Mouse (Mus musculus) spleen, postnatal 4 days (tissue): ENCODE measurements around the gene B230118H07Rik.
"Not testable (repeated sequence)": the region's sequence is repeated elsewhere in the genome, so short reads cannot be mapped to it uniquely, and the experiment has no call there.

ENCODE experiments used
- DNase-seq, 2 experiments: peaks; one replicate each; pipeline ENCODE4 v3.0.0; 2022; ENCODE audit warnings: low spot score in 2 of 2

B230118H07Rik gene

DNA sequence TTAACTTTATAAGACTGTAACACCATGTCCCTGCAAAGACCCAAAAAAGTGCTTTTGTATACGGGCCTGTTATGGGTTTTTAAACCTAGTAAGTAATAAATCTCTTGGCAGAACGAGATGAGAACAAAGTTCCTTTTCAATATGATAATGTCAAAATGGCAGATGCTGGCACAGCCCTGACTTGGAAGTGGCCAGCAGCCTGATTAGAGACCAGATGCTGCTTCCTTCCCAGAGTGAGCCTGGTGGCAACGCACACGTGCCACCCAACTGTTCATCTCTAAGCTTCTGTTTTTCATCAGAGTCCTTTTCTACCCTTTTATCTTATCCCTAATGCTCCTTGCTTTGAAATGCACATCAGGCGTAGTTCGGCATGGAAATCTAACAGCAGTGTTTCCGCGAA lies 58.0 kb downstream of the B230118H07Rik start:
- DNase-seq = no peak

DNA sequence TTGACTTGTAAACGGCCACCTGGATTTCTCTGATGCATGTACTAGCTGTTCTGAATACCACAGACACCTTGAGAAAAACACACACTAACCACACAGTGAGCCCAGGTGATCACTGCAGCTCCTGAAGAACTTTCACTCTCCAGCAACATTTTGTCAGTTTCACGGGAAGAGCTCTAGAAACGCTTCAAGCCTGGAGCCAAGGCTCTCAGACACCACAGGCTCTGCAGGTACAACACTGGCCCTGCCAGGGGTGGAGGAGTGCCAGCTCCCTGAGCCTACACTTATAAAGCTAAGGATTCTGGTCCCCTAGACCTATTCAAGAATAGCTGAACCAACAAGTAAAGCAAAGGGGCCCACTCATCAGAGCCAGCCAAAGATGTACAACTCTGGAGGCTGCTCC lies 67.9 kb downstream of the B230118H07Rik start:
- DNase-seq = no peak

DNA sequence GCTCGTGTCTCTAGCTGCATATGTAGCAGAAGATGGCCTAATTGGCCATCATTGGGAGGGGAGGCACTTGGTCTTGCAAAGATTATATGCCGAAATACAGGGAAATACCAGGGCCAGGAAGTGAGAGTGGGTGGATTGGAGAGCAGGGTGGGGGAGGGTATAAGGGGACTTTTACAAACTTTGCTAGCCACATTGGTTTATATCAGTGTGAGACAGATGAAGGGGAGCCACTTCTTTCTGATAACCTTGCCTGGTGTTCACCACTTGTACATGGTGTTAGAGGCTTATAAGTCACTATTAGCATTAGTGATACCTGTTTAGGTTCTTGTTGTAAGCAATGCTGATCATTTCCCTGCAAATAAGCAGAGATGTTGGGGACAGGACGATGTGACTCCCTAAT lies 68.4 kb downstream of the B230118H07Rik start:
- peak in 1 of 2 experiments; percentile 17 for DNase-seq

DNA sequence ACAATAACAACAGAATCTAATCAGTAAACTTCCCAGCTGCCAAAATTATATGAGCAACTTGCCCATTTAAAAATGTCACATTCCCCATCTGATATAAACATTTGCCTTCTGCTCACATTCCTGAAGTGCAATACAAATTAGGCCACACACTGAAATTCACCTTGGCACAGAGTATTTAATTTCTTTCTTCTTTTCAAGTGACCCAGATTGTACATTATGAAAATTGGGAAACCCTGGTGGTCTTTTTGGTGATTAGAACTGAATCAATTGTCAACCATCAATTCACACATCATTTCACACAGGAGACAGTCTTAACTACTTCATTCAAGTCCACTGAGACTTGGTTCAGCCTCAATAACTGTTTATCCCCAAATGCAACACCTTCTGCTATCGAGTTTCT lies 68.9 kb downstream of the B230118H07Rik start:
- DNase-seq = no peak

DNA sequence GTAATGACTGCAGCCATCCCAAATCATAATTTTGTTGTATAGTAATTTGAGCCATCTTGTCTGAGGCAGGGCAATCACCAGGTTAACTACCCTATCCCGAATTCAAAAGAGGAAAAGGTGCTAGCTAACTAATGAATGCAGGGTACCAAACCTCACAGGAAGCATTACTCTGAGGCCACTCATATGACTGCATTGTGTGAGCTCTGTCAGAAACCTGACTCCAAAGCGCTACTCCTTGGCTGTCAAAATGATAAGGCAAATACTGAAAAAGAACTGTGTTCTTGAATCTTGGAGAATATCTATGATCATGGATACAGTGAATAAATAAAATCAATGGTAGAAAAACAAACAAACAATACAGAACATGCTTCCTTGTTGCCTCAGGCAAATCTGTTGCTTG lies 69.3 kb downstream of the B230118H07Rik start:
- DNase-seq = peak in 1 of 2 experiments; percentile 21

DNA sequence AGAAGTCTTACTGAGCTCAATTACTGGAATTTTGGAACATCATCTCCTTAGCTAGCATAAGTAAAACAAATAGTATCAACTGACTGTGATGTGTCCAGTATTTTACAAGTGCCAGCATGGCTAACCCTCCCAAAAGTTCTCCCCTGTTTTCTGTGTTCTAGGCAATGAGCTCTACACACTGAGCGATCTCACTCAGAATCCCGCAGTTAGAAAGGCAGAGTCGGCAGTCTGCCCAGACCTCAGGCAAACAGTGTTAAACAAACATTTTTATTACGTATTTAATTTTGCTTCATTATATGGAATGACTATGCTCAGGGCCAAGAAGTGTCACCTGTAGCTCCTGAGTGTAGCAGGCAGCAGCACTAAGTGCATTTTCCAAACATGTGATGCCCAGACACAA lies 72.1 kb downstream of the B230118H07Rik start:
- no peak for DNase-seq

DNA sequence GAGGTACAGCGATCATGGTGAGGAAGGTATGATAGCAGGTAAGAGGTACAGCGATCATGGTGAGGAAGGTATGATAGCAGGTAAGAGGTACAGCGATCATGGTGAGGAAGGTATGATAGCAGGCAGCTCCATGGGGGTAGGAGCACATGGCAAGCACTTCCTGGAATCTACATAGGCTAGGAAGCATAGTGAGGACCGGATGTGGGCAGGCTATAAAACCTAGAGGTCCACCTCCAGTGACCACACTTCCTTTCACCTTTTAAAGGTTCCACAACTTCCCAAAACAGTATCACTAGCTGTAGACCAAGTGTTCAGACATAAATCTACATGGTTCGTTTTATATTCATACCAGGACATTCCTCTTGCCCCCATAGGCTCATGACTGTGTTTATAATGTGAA lies 80.1 kb downstream of the B230118H07Rik start:
- no peak for DNase-seq

DNA sequence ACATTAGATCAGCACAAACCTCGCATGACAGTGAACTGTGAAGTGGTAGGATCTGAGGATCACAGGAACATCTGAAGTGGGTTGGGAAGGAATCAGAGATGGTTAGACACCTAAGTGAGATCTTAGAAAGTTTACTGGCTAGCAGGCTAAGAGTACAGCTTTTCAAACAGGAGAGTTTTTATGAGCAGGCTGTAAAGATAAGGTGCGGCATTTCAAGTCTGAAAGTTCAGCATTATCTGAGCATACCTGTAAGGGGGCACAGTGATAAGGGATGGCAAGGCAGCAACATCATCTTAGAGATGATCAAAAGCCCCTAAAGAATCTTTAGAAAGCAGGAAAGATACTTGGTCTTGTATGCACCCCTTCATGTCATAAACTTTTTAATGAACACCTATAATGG lies 81.8 kb downstream of the B230118H07Rik start:
- no peak for DNase-seq

DNA sequence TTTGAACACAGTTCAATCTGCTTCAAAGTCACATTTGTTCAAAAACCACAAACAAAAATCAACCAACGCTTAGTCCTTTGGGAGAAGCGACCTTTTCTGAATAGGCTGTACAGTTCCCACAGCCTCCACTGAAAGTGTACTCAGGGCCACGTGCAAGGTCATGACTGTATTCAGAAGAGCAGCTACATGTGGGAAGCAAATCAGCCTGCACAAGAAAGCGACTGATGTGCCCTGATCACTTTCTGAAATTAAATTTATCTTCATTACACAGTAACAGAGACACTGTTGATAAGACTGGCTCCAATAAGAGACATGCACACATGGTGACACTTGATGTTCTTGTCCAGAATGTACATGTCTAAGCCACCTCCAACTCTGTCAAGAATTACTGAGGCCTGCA lies 85.6 kb downstream of the B230118H07Rik start:
- DNase-seq = no peak

DNA sequence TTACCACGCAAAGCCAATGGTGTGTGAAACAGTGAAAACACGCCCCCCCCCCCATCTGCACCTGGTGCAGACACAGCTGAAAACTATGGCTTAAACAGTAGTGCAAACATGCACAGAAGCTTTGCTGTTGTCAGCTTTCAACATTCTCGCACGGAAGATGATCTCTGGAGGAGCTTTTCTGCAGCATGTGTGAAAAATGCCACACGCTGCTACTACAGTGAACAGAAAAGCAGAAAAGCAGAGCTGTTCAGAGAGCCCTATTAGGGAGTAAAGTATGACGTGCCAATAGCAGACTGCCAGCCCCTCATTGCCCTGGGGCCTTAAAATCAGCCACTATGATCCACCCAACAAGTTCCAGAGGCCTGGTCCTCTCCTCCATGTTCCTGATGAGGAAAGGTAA lies 86.1 kb downstream of the B230118H07Rik start:
- peak in 1 of 2 experiments; percentile 32 for DNase-seq

DNA sequence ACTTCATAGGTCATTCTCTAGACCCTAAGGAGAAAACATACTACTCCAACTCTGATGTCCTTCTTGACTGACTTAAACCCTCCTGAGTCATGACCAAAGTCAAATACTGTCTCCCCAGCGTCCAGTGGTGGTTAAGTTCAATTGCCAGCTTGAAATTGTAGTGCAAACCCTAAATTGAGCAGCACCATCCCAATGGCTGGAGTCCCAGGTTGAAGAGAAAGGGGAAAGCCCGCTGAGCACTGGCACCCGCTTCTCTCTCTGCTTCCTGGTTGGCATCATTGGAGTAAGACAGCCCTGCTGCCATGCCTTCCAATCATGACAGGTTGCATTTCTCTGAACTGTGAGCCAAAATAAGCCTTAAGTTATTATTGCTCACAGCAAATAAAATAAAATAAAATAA lies 89.9 kb downstream of the B230118H07Rik start:
- no peak for DNase-seq

DNA sequence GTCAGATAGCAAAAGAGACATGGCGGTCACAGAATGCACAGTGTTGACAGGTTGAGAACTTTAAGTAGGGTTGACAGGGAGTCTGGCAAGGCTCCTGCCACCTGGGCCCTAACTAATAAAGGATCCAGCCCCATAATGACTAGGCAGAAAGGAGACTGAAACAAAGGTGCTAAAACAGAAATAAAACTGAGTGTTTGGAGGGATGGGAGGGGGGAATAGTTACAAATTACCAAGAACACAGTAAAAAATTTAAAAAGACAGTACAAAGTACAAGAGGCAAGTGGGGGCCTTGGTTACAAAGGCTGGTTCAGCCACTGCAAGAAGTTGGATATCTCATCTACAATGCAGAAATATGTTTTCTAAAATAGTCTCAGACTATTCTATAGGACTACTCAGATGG lies 93.4 kb downstream of the B230118H07Rik start:
- no peak for DNase-seq

DNA sequence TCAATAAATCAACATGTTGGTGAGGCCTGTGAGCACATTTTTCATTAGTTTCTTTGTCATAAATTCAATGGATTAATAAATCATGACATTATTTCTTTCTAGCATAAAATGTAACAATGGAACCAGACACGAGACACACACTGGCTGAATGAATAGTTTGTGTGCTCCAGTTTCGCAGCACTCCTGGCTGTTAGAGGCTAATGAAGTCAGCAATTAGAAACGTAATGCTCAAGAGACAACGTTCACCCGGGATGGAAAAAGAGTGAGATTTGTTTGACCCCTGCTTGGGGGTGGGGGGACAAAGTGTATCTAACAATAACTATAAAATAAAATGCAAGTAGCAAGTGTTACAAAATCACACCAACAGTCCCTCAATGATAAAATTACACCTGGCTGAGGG lies 95.5 kb downstream of the B230118H07Rik start:
- no peak for DNase-seq

DNA sequence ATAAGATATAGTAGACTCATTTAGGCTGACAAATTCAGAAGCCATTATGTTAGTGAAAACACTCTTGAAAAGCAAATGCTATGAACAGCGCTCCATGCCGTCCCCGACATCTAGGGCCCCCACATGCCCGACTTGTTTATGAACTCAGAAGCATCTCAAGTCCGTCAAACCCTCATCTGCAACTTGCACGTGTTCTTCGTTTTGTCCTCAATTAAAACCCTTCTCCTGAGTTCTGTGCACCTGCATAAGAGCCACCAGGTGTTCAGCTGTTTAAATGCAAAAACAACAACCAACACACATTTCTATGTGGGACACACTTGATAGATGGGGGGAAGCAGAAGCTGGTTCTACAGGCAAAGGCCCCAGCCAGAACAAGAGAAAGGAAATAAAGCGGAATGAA lies 97.0 kb downstream of the B230118H07Rik start:
- DNase-seq = no peak

DNA sequence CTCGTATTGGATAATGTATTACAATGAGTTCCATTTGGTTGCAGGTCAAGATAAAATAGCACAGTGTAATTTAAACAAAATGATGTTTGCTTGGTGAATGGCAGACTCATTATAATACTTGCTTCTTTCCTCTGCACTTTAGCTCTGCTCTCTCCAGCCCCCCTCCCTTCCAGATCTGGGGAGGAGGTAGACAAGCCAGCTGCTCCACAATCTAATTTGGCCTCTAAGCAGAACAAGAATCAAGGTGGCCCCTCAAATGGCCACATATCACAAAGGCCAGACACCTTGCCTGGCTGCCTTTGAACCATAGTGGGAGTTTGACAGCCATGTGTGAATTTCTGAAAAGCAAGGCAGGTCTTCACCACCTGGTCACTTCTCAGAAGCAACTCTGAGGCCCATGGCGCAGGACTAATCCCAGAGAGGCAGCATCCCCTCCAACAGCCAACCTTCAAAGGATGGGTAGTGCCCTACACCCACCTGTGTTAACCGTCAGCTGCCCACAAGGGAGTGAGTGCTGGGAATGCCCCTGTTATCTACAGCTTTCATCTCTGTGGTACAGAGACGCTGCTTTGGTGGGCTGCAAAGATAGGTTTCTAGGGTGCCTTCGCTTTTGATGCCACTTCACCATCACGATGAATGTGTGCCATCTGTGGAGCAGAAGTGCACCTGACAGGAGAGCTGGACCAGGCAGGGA lies 98.2 kb downstream of the B230118H07Rik start:
- no peak for DNase-seq

DNA sequence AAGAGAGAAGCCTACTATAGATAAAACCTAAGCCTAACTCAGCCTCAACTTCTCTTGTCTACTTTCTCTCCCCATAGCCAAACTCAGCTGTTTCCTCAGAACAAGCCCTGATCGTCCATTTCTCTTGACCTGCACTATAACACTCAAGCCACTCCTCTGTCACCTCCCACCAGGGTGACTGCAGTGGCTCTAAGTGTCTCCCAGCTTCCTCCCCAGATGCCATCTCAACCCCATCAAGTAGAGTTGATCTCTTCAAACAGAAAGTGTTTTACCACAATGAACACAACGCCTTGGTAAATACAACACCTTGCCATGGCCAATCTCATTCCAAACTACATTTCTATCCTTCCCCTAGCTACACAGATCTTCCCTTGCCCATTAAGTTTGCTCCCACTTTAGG lies 99.2 kb downstream of the B230118H07Rik start:
- DNase-seq = no peak

DNA sequence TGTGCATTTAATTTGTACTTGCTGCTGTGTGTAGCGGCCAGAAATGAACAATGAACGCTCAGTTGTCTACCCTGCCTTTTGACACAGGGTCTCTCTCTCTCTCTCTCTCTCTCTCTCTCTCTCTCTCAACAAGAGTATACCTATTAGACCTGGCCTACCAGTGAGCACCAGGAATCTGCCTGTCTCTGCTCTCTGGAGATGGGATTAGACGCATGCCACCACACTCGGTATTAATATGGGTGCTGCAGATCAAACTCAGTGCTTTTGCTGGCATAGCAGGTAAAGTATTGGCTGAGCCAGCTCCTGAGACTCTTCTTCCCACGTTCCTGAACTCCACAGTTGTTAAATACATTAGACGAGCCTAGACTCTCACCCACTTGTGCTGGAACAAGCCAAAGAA lies 100.5 kb downstream of the B230118H07Rik start:
- no peak for DNase-seq

DNA sequence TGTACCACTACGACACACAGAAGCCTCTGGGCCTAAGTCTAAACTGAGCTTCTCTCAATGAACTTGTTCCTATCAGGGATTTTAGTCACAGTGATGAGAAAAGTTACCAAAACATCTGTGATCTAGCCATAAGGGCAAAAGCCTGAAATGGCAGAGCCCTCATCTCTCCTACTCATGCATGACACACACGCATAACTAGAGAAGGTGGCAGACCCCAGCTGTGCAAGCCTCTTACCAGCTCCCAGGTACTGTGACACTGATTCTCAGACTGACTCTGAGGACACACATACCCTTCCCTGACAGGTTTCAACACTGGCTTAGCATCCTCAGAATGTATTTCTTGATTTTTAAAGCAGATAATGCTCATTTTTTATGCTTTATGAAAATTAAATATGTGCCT lies 103.7 kb downstream of the B230118H07Rik start:
- no peak for DNase-seq

DNA sequence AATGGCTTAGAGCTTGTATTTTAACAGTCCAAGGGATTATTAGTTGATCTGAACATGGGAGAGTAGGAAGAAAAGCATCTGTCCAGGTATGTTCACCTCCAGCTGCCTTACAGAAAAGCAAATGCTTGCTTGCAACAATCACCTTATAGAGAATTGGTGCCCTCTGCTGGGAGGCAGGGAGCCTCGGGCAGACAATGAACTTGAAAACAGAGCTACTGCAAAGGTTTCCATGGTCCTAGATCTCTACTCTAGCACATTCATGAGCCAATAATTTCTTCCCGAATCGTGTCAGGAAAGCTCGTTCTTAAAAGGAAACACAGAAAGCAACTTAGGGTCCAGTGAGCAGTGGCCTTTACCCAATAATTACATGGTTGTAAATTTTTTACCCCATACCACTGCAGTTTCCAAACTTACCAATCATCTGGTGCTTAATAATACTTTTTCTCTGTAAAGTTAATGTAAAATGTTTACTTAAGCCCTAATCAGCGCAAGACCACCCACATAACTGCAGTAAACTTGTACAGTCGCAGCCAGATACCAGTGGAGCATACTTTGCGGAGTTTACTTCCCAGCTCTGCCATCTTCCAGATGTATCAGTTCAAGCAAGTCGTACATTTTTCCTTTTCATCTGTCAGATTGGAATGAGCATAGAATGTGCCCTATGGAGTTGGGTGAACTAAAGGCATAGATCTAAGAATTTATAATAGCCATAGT lies 105.5 kb downstream of the B230118H07Rik start:
- DNase-seq = no peak

DNA sequence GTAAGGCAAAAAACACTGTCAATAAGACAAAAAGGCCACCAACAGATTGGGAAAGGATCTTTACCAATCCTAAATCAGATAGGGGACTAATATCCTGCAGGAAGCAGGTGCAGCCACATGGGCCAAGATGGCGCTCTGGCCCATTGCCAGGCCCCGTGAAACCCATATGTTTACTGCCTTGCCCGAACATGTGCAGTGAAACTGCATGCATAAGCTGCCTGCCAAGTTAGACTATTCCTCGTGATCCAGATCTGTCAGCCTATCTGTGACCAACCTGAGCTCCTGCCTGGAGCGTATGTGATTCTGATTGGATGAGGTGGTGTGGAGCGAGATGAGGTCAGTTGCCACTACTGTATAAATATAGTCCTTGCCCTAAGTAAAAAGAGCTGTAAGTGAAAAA lies 112.4 kb downstream of the B230118H07Rik start:
- DNase-seq = not testable (repeated sequence)

DNA sequence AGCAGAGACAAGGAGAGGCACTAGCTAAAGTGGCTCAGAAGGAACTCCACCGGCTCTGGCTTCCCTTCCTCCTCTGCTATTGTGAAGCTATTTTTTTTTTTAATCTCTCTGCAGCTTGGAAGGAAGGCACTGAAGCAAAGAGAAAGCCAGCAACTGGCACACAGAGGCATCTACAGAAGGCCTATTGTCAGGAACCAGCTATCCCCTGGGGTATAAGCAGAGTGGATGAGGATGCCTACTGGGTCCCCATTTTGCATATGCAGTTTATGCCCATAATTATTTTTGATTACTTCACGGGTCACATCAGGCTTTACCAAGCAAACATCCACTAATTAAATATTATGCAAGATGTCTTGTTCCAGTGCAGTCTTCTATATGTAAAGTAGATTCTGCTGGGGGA lies 115.6 kb downstream of the B230118H07Rik start:
- no peak for DNase-seq

DNA sequence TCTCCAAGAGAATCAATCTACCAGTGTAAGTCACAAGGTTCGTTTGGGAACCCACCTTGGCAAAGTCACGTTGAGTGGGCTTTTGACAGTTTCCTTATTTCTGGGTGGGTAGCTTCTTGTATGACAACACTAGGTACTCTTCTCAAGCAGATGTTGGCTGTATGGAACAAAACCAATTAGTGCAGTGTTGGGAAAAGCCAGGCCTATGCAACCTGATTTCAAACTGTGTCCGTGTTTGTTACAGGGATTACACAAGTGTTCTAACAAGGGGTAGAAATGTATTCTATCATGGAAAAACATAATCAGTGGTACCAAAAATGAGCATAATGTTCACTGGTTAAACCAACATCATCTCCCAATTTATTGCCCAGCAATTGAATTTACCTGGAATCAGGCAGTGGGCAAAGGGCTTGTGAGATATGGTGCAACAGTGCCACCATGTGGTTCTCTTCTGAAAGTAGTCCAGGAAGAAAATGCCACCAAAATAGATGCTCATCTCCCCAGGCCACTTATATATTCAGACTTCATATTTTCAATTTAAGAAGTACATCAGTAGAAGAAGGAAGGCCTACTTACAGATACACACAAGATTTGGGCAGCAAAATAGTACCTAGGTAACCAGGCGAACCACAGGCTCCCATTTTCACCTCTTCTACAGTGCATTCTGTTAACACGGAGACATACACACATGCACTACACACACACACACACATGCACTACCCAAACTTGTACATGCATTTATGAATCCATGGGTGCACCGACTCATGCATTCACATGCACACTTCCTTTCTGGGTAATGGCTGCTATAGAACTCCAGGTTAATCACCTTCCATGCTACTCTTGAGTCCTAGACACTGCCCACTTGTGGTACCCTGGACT lies 123.6 kb downstream of the B230118H07Rik start:
- no peak for DNase-seq

DNA sequence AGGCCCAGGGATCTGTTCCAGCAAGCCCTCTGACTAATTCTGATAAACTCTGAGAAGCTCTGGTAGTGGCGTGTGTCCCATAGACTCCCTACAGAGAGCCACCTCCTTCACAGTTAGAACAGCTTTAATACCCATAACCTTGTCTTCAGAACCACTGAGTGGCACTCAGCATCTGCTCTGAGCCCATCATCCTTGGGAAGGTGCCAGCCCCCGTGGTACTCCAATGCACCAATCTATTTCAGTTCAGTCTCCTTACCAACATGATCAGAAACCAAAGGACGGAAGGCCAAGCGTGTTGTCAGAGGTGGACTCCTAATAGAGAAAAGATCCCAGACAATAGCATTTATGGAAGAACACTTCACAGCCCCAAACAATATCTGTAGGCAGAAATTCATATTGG lies 124.2 kb downstream of the B230118H07Rik start:
- no peak for DNase-seq
